ENCODE assay signal across 16 mouse cellular contexts in genomic region chr12:100993146-100993545, GRCm38 (mm10). TPM values are rescaled to one million over a fixed set of nuclear protein-coding genes. Genes with fewer than 3 reads are reported as not detected.
DNase-seq lines count a peak whose midpoint lies in the region; TF ChIP-seq lines count a peak whose summit lies in the region.
"Had no signal": no experiment of that assay in that cellular context is flagged by ENCODE, and none has a peak within 500 bp of the region (broad histone marks: within the 10 kb centered on the region; RNA-seq: fewer than 3 reads in every experiment).

No protein-coding gene starts in this region.

- H3K4me3 ChIP-seq in left cerebral cortex, adult 2 months, result no peak overlapping the region
- H3K4me3 ChIP-seq: embryonic facial prominence, embryonic 10.5 days; heart, embryonic 15.5 days; hindbrain, embryonic 13.5 days had no signal

- no peak for TF ChIP-seq CTCF in left cerebral cortex, adult 2 months (IDR thresholded peaks at IDR 0.05)

- intact Hi-C loops in left cerebral cortex, adult 2 months (cut with DNase I), result no loop called here

- peak overlapping the region; percentile 38; the same call in 1 of the 2 replicates for H3K27ac ChIP-seq in left cerebral cortex, adult 2 months
- H3K27ac ChIP-seq: embryonic facial prominence, embryonic 10.5 days; heart, embryonic 15.5 days; hindbrain, embryonic 13.5 days; hindbrain, postnatal 0 days had no signal

- DNase-seq in left cerebral cortex, adult 2 months (ENCODE audit: extremely low spot score in 1 of 2, low spot score in 2 of 2), result no peak
- DNase-seq in left cerebral cortex, adult 8-10 months (ENCODE audit: low spot score in 2 of 2), result no peak
- DNase-seq in adrenal gland, adult 2 months, result peak; percentile 56
- DNase-seq in adrenal gland, postnatal 10 days, result peak; percentile 27
- DNase-seq in induced T-regulatory cell, adult 2 months (ENCODE audit: low read depth), result peak; percentile 57
- DNase-seq in heart, adult 8-10 months (ENCODE audit: low spot score), result no peak
- DNase-seq in kidney, postnatal 10 days, result no peak
- DNase-seq: cerebellum, adult 2 months; cerebellum, postnatal 10 days; gastrocnemius, postnatal 36 days; heart, adult 18-20 months; heart, postnatal 14 days had no signal

RNA-seq across cellular contexts. Expression of gene Ccdc88c, which starts 35.7 kb away (rescaled TPM):
- 10 to 100 TPM; 23.2 to 30.1 TPM for total RNA-seq in left cerebral cortex, adult 2 months (2021)
- 10 to 100 TPM; 28.9 to 31.3 (median 29.3) TPM for total RNA-seq in left cerebral cortex, adult 8-10 months (2022)
- total RNA-seq in adrenal gland, adult 2 months (2021), result 1 to 10 TPM; 1.8 to 2.2 TPM
- polyA plus RNA-seq in adrenal gland, adult 2 months (2012; rRNA removed), result 1.3 and 1.5 TPM in 2 replicates
- 10 to 100 TPM in 1 of 2 experiments, 1 to 10 TPM in 1; 9.2 to 16.4 TPM for total RNA-seq in adrenal gland, postnatal 10 days (2021)
- total RNA-seq in heart, adult 8-10 months (2022), result 1 to 10 TPM; 4.2 to 6.4 (median 4.4) TPM

Comparison
In these comparisons a context has a peak if more than half of its experiments do, and no peak if none do; other contexts are left out.
1. DNase-seq: peak in adrenal gland, adult 2 months (single experiment), adrenal gland, postnatal 10 days (single experiment) and induced T-regulatory cell, adult 2 months (single experiment); none in left cerebral cortex, adult 2 months (0 of 2), left cerebral cortex, adult 8-10 months (0 of 2), heart, adult 8-10 months (single experiment) and kidney, postnatal 10 days (single experiment).